Mouse (Mus musculus): ENCODE data around the gene Tceal3.
"Not testable (repeated sequence)": the region's sequence is repeated elsewhere in the genome, so short reads cannot be mapped to it uniquely, and the experiment has no call there.

- TF ChIP-seq CTCF, POLR2A (IDR thresholded peaks at IDR 0.05; ENCODE audit: insufficient read depth, low read depth, low read length): not testable (repeated sequence)
Observed at GRCm38 (mm10) chrX:136569094-136569493, 21.5 kb upstream of the Tceal3 start.

All from olfactory bulb, adult 2 months (tissue).